Mouse (Mus musculus) ES-Bruce4 (cell line): ENCODE results near the gene B4gat1.

Experiments used
- CTCF ChIP-seq: IDR thresholded peaks from one replicate; pipeline ENCODE4 v1.8.1; 2011; ENCODE audit warnings: low read depth, low read length
- EP300 ChIP-seq: IDR thresholded peaks from 2 replicates; pipeline ENCODE4 v1.6.1; 2011; ENCODE audit warnings: low read depth, low read length; ENCODE audit not compliant: insufficient read depth
- POLR2A ChIP-seq: IDR thresholded peaks from one replicate; pipeline ENCODE4 v1.8.1; 2011; ENCODE audit warnings: low read length; ENCODE audit not compliant: insufficient read depth

GRCm38 (mm10) chr19:4990256-4990625, 48.4 kb upstream of the B4gat1 start, which contains the start of gene Npas4:
- TF ChIP-seq CTCF (no peak), POLR2A (no peak), EP300 (no peak)
